Mouse (Mus musculus) retina, postnatal 7 days (tissue): ENCODE measurements around the gene Syne1.

Experiments
- DNase-seq: peaks from one replicate; pipeline ENCODE4 v3.0.0-alpha.2; 2012; ENCODE audit warnings: low read depth, low spot score

Syne1 gene

GRCm38 (mm10) chr10:5067113-5067512 lies 484.2 kb downstream of the Syne1 start:
- no peak for DNase-seq

- DNase-seq = no peak
These were observed 491.3 kb downstream of the Syne1 start for GRCm38 (mm10) chr10:5059983-5060382.

DNA sequence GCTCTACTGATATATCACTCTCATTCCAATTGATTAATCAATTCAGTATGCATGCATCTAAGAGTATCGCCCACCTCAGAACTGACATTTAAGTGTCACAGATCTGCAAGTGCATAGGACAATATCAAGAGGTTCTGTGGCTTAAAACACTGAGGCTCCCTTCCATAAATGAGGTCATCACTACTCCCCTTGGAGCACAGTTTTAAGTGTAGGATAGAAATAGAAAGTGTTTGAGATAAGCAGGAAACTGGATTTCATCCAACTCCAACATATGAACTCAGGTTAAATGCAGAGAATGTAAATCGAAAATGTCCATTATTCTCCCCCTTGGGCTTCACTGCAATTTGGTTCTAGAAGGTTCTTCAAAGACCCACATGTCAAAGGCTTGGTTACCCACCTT lies 492.4 kb downstream of the Syne1 start:
- DNase-seq = no peak

GRCm38 (mm10) chr10:5057661-5058060 lies 493.6 kb downstream of the Syne1 start:
- no peak for DNase-seq

GRCm38 (mm10) chr10:5056940-5057339 lies 494.3 kb downstream of the Syne1 start:
- no peak for DNase-seq

DNA sequence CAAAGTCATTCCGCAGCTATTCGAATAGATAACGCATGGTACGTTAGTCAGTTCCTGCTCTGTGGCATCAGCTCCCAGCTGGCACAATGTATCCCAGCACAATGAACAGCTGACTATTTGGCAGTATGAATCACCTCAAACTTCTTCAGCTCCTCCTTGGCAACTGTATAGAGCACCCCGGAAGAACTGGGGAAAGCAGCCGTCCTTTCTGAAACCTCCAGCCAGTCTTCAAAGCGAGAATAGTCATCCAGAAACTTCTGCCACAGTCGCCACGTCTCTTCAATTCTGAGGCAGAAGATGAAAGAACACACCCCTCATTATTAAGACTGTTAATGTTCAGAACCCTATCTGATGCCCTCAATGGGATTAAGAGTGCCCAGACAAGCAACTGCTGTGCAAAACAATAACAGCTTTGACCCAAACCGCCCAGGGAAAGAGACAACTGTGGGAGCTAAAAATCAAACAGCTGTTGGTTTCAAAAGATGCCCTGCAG lies 495.0 kb downstream of the Syne1 start:
- DNase-seq = no peak

DNA sequence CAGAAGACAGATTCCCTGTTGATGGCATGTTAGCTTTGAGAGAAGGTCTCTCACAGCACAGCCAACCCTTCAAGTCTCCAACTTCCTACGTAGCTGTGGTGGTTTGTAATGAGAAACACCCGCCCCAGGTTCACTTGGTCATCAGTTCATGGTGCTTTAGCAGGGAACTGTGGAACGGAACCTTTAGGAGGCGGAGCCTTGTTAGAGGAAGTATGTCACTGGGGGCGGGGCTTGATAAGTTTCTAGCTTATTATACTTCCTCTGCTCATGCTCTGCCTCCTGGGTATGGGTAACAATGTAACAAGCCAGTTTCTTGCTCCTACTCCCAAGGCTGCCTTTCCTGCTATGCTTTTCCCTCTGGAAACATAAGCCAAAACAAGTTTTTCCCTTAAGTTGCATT lies 505.6 kb downstream of the Syne1 start:
- no peak for DNase-seq

DNA sequence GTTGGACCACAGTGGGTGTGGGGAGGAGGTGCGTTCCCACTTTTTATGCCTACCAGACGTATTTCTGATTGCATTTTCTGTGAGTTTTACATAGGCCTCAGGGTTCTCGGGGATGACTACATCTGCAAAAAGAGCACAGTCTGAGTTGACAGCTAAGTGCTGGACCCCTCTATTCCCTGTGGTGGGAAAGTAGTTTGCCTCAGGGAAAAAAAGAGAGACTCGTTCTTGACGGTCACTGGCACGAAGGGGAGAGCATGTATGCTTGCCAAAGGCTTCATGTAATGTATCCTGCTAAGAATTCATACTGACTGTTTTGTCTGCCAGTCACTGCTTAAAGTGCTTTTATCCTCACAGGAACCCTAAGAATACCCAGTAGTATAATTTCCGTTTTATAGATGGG lies 506.1 kb downstream of the Syne1 start:
- DNase-seq = no peak

- DNase-seq = no peak
These were observed 506.8 kb downstream of the Syne1 start for GRCm38 (mm10) chr10:5044481-5044880.

- DNase-seq = no peak
These were observed 510.0 kb downstream of the Syne1 start for GRCm38 (mm10) chr10:5041254-5041653.

- DNase-seq = no peak
These were observed 518.9 kb downstream of the Syne1 start for GRCm38 (mm10) chr10:5032192-5033048.

DNA sequence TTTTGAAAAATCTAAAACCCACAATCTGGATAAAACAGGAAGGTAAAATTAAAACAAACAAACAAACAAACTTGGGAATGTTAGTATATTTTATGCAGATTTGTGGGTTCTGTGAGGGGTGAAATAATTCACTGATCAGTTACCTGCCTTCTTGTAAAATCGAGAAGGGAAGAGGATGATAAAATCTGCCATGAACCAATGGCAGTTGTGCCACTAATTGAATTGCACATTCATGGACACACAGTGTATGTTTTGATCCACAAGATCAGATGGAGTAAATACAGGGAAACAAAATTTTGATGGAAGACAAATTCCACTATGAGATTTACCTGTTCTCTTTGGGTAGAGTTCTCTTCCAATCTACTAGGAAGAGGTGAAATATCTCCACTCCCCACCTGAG lies 521.4 kb downstream of the Syne1 start:
- no peak for DNase-seq

GRCm38 (mm10) chr10:5029161-5029560 lies 522.1 kb downstream of the Syne1 start:
- DNase-seq = no peak

DNA sequence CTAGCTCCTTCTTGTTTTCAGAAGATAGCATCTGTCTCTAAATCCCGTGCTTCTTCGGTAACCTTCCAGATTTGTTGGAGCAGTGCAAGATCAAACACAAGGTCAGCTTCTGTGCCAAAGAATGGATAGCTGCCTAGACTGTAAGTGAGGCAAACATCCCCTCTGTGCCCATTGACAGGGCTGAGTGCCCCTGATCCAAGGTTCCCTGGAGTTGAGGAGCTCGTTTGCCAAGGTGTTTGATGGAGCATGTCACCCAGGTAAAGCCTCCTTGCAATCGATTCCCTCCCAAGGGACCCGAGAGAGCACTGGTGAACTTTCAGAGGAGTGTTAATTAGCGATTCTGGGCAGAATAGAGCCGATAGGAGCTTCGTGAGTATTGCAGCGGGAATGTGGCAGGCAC lies 523.0 kb downstream of the Syne1 start:
- DNase-seq = no peak

GRCm38 (mm10) chr10:5027208-5027607 lies 524.1 kb downstream of the Syne1 start:
- DNase-seq = no peak

DNA sequence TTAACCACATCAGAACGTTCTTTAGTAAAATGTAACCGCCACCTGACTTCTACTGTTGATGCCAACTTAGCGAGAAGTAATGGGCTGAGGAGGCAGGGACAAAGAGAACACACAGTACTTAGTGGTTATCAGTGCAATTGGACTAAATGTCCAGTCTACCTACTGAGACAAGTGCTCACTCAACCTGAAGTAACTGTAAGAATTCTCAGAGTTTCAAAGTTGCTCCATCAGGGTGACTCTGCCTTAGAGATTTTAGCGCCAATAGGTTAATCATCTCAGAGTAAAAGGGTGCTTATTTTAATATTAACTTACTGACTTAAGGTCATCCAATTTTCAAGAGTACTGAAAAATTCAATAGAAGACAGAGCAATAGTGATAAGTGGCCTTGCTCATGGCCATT lies 525.4 kb downstream of the Syne1 start:
- DNase-seq = no peak

DNA sequence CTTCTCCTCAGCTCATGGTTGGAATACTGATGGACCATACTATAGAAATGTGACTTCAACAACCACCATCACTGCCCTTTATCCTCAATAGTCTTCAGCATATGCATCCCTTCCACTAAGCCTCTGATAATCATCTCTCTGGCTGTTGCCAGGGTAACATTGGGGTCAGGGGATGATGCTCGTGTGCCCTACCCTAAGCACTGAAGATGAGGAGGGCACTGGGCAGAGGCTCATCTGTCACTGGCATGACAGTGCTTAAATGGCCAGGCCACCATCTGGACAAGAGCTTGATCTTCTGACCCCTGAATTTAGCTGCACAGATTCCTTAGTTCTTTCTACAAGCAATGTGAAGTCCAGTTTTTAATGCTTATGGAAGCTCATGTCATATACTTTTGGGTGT lies 534.1 kb downstream of the Syne1 start:
- DNase-seq = no peak

DNA sequence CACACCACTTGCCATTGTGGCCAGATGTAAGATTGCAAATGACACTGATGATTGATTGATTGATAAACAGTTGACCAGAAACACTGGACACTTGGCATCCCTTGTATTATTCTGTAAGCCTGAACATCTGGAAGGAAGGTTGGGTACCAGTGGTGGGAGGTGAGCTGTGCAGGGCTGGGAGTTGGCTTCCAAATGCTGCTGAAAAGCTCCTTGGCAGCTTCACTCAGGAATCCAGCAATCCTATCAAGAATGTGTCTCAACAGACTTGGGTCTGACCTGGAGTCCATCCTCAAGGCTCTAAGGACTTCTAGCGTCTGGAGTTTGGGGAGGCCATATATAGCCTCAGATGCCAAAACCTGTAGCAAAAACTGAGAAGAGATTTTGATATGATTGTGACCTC lies 536.3 kb downstream of the Syne1 start:
- no peak for DNase-seq

- no peak for DNase-seq
These were observed 539.3 kb downstream of the Syne1 start for GRCm38 (mm10) chr10:5012004-5012403.

- DNase-seq = no peak
These were observed 542.4 kb downstream of the Syne1 start for GRCm38 (mm10) chr10:5008795-5009366.

DNA sequence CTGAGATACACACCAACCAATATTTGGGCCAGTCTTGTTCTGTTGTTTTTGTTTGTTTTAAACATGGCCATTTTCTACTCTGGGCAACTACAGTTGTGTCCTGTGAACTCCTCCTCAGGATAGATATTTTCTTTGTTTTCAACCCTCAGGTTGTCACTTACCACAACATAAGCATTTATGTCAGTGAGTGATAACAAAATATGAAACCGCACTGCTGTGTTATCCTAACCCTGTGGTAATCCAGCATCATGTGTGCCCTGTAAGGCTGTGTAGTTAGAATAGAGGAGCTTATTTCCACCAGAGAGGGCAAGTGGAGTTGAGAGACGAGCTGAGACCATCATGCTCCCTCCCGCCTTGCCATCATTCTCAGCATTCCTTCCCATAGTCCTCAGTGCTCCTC lies 554.7 kb downstream of the Syne1 start:
- DNase-seq = no peak

- DNase-seq = no peak
These were observed 557.5 kb downstream of the Syne1 start for GRCm38 (mm10) chr10:4993802-4994201.

GRCm38 (mm10) chr10:4983919-4984318 lies 567.4 kb downstream of the Syne1 start:
- DNase-seq = no peak
